Mouse (Mus musculus) left cerebral cortex, adult 11 months (tissue): ENCODE data around the gene Tdrd3.
A peak's percentile ranks its signal among the peaks of the same experiment; 100 is the strongest.

Experiments used
- DNase-seq: peaks from one replicate; pipeline ENCODE4 v3.0.0; 2022; ENCODE audit warnings: low spot score

The Tdrd3 gene

GRCm38 (mm10) chr14:87415808-87416721 lies at the start of gene Tdrd3:
Gene Tdrd3, plus strand, starts transcription at chr14:87416639.
- DNase-seq: peak; percentile 87

GRCm38 (mm10) chr14:87367169-87367568 lies 49.3 kb upstream of the Tdrd3 start:
- no peak for DNase-seq

GRCm38 (mm10) chr14:87383041-87383440 lies 33.4 kb upstream of the Tdrd3 start:
- no peak for DNase-seq

- no peak for DNase-seq
These were observed 31.9 kb upstream of the Tdrd3 start for GRCm38 (mm10) chr14:87384288-87385268.

GRCm38 (mm10) chr14:87393096-87393495 lies 23.3 kb upstream of the Tdrd3 start:
- DNase-seq: no peak

- no peak for DNase-seq
These were observed 19.8 kb upstream of the Tdrd3 start for GRCm38 (mm10) chr14:87396643-87397042.

GRCm38 (mm10) chr14:87415486-87415807 lies 992 bp upstream of the Tdrd3 start:
- no peak for DNase-seq

GRCm38 (mm10) chr14:87416755-87417690 lies 584 bp downstream of the Tdrd3 start:
- no peak for DNase-seq

- DNase-seq: no peak
These were observed 1.2 kb downstream of the Tdrd3 start for GRCm38 (mm10) chr14:87417691-87418070.

GRCm38 (mm10) chr14:87419740-87420139 lies 3.3 kb downstream of the Tdrd3 start:
- no peak for DNase-seq

GRCm38 (mm10) chr14:87420576-87420975 lies 4.1 kb downstream of the Tdrd3 start:
- DNase-seq: no peak

GRCm38 (mm10) chr14:87422432-87422831 lies 6.0 kb downstream of the Tdrd3 start:
- no peak for DNase-seq

- no peak for DNase-seq
These were observed 10.0 kb downstream of the Tdrd3 start for GRCm38 (mm10) chr14:87426297-87426922.

- no peak for DNase-seq
These were observed 10.6 kb downstream of the Tdrd3 start for GRCm38 (mm10) chr14:87427032-87427431.

- no peak for DNase-seq
These were observed 11.3 kb downstream of the Tdrd3 start for GRCm38 (mm10) chr14:87427659-87428289.

GRCm38 (mm10) chr14:87433390-87433915 lies 17.0 kb downstream of the Tdrd3 start:
- DNase-seq: no peak

- DNase-seq: no peak
These were observed 18.9 kb downstream of the Tdrd3 start for GRCm38 (mm10) chr14:87435382-87435781.

GRCm38 (mm10) chr14:87439721-87440120 lies 23.3 kb downstream of the Tdrd3 start:
- DNase-seq: no peak

- DNase-seq: no peak
These were observed 30.0 kb downstream of the Tdrd3 start for GRCm38 (mm10) chr14:87446331-87446913.
